Comparison of ENCODE assay signal across 8 mouse cellular contexts in the genomic region with DNA sequence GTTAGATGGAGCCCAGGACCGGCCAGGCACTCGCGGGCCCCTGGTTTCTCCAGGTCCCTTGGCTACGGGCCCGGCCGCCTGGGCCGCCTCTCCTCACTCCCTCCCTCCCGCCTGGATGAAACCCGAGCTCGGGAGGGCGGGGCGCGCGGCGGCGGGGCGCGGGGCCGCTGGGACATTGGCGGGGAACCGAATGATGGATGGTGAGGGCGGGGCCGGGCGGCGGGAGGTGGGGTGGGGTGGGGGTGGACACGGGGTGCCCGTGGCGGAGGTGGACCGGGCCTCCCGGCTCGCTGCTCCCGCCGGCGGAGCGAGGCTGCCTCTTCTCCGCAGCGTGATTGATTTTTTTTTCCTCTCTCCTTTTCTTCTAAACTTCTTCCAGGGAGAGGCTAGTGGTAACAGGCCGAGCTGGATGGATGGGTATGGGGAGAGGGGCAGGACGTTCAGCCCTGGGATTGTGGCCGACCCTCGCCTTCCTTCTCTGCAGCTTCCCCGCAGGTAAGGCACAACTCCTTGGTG. TPM values are rescaled to one million over a fixed set of nuclear protein-coding genes. Genes with fewer than 3 reads are reported as not detected.
DNase-seq lines count a peak whose midpoint lies in the region; ATAC-seq and TF ChIP-seq lines count a peak whose summit lies in the region.

No protein-coding gene starts in this region.

- H3K27ac ChIP-seq in forebrain, embryonic 15.5 days (replicated peaks), result peak overlapping the region; percentile 77
- H3K27ac ChIP-seq in heart, postnatal 0 days (ENCODE audit: low read depth), result peak overlapping the region; percentile 70

- ATAC-seq in forebrain, embryonic 15.5 days (replicated peaks), result peak; percentile 68
- ATAC-seq in heart, postnatal 0 days (ENCODE audit: insufficient read depth, low read depth), result peak; percentile 91

- H3K4me1 ChIP-seq in forebrain, embryonic 15.5 days, result peaks cover 74% of the 10 kb centered on the region
- peaks cover 14% of the 10 kb centered on the region; the same call in 1 of the 2 replicates for H3K4me1 ChIP-seq in heart, postnatal 0 days (ENCODE audit: control insufficient read depth, insufficient read depth)
- H3K4me1 ChIP-seq in lung, adult 2 months (ENCODE audit: control insufficient read depth, insufficient read depth, low read length), result peaks cover 11% of the 10 kb centered on the region

- TF ChIP-seq CTCF in heart, postnatal 0 days (IDR thresholded peaks at IDR 0.05; ENCODE audit: low read depth), result no peak
- no peak for TF ChIP-seq CTCF in lung, adult 2 months (IDR thresholded peaks at IDR 0.05; ENCODE audit: insufficient read depth, low read length)

- peak; percentile 70; the same call in 1 of the 2 replicates for TF ChIP-seq POLR2A in lung, adult 2 months (IDR thresholded peaks at IDR 0.05; ENCODE audit: borderline replicate concordance, extremely low read depth, low read depth, low read length)

- no peak for TF ChIP-seq EP300 in heart, postnatal 0 days (IDR thresholded peaks at IDR 0.05; ENCODE audit: low read depth)

- DNase-seq in ES-CJ7 (ENCODE audit: low read depth, low spot score), result peak; percentile 56
- DNase-seq in cerebellum, adult 11-12 months, result peak; percentile 82
- peak; percentile 82 for DNase-seq in heart, postnatal 0 days (ENCODE audit: low spot score)
- peak; percentile 94 to 96 for DNase-seq in kidney, postnatal 36 days
- peak; percentile 86 for DNase-seq in lung, adult 2 months
- peak; percentile 90 for DNase-seq in ovary, postnatal 14 days (ENCODE audit: low spot score)
- no peak for DNase-seq in natural killer cell, adult 2 months (ENCODE audit: low spot score in 2 of 2)

- WGBS in forebrain, embryonic 15.5 days, result under 1% methylated on average over 24 of the region's 42 CpGs
- WGBS in heart, postnatal 0 days, result under 1% methylated on average over 35 of the region's 42 CpGs
- WGBS in lung, adult 2 months, result 1% methylated on average over 39 of the region's 42 CpGs

- H3K9me3 ChIP-seq in forebrain, embryonic 15.5 days, result no peaks in the 10 kb centered on the region
- H3K9me3 ChIP-seq in heart, postnatal 0 days (replicated peaks; ENCODE audit: control insufficient read depth, low read length), result no peaks in the 10 kb centered on the region

- H3K27me3 ChIP-seq in forebrain, embryonic 15.5 days, result no peaks in the 10 kb centered on the region
- peaks cover 20% of the 10 kb centered on the region; the same call in 1 of the 2 replicates for H3K27me3 ChIP-seq in heart, postnatal 0 days (ENCODE audit: control insufficient read depth, insufficient read depth, low read length)

- H3K4me2 ChIP-seq in forebrain, embryonic 15.5 days (replicated peaks), result peak overlapping the region; percentile 89
- peak overlapping the region; percentile 96 for H3K4me2 ChIP-seq in heart, postnatal 0 days (ENCODE audit: low read depth, low read length)

- peak overlapping the region; percentile 58 for H3K4me3 ChIP-seq in forebrain, embryonic 15.5 days
- H3K4me3 ChIP-seq in heart, postnatal 0 days (ENCODE audit: low read depth, low read length), result peak overlapping the region; percentile 58
- H3K4me3 ChIP-seq in lung, adult 2 months (replicated peaks; ENCODE audit: extremely low read depth, low read depth, low read length), result peak overlapping the region; percentile 73

- H3K9ac ChIP-seq in forebrain, embryonic 15.5 days (replicated peaks), result peak overlapping the region; percentile 66
- peak overlapping the region; percentile 74 for H3K9ac ChIP-seq in heart, postnatal 0 days (replicated peaks; ENCODE audit: low read depth, low read length)

- H3K36me3 ChIP-seq in forebrain, embryonic 15.5 days, result 0 out of 2 replicates have a peak, but pooled peaks cover 2% of the 10 kb centered on the region
- no peaks in the 10 kb centered on the region for H3K36me3 ChIP-seq in heart, postnatal 0 days (replicated peaks; ENCODE audit: control insufficient read depth, insufficient read depth, low read length)

RNA-seq across cellular contexts. Expression of gene Rgma, which starts 15.8 kb away (rescaled TPM):
- 20.3 and 25.2 TPM in 2 replicates for polyA plus RNA-seq in forebrain, embryonic 15.5 days (2015; fragmentation: Nextera tagmentation; extraction: Ambion mirVana)
- 9.2 and 10.2 TPM in 2 replicates for total RNA-seq in heart, postnatal 0 days (2014; rRNA removed; ENCODE audit: low replicate concordance)
- 2.7 TPM in 2 replicates for polyA plus RNA-seq in heart, postnatal 0 days (2015; fragmentation: Nextera tagmentation; extraction: Ambion mirVana)
- polyA plus RNA-seq in lung, adult 2 months (2012; rRNA removed), result 23.4 and 27.5 TPM in 2 replicates

Comparison
In these comparisons a context has a peak if more than half of its experiments do, and no peak if none do; other contexts are left out.
1. DNase-seq: peak in ES-CJ7 (single experiment), cerebellum, adult 11-12 months (single experiment), heart, postnatal 0 days (single experiment), kidney, postnatal 36 days (2 of 2), lung, adult 2 months (single experiment) and ovary, postnatal 14 days (single experiment); none in natural killer cell, adult 2 months (0 of 2).
2. Peak in every context shown above with its lines, with median percentiles within 50 percentile points of each other: H3K4me3 ChIP-seq.